10 mouse cellular contexts compared by ENCODE assay signal in genomic region chr3:88276529-88277143, GRCm38 (mm10). TPM values are rescaled to one million over a fixed set of nuclear protein-coding genes. Genes with fewer than 3 reads are reported as not detected.
DNase-seq lines count a peak whose midpoint lies in the region; ATAC-seq and TF ChIP-seq lines count a peak whose summit lies in the region.
"Had no signal": no experiment of that assay in that cellular context is flagged by ENCODE, and none has a peak within 500 bp of the region (broad histone marks: within the 10 kb centered on the region; RNA-seq: fewer than 3 reads in every experiment).

No protein-coding gene starts in this region.

- no peak overlapping the region for H3K4me2 ChIP-seq in liver, embryonic 14.5 days (ENCODE audit: low read depth)
- H3K4me2 ChIP-seq: limb, embryonic 15.5 days had no signal

- ATAC-seq in liver, embryonic 14.5 days (ENCODE audit: insufficient read depth) = no peak

- DNase-seq in cerebellum, adult 18-20 months = peak; percentile 26 to 47
- DNase-seq in cerebellum, adult 8-10 months = no peak
- peak; percentile 17 to 32 for DNase-seq in left cerebral cortex, postnatal 14 days (ENCODE audit: low spot score in 2 of 2)
- DNase-seq in left cerebral cortex, adult 11 months (ENCODE audit: low spot score) = no peak
- DNase-seq in adrenal gland, postnatal 14 days = peak; percentile 63
- DNase-seq in liver, embryonic 14.5 days (ENCODE audit: low read depth in 3 of 3, low spot score in 3 of 3) = no peak
- no peak for DNase-seq in ovary, postnatal 14 days (ENCODE audit: low spot score)
- DNase-seq in yolk sac, embryonic 10.5 days (ENCODE audit: low spot score) = no peak

- WGBS in liver, embryonic 14.5 days (ENCODE audit: insufficient replicate concordance) = 39% methylated on average over 7 of the region's 7 CpGs

- no peaks in the 10 kb centered on the region for H3K4me1 ChIP-seq in liver, embryonic 14.5 days (replicated peaks; ENCODE audit: control insufficient read depth in 2 of 2, insufficient read depth in 2 of 2, low read length in 1 of 2)
- H3K4me1 ChIP-seq: limb, embryonic 15.5 days had no signal

- H3K9ac ChIP-seq in liver, embryonic 14.5 days (replicated peaks) = no peak overlapping the region
- H3K9ac ChIP-seq: limb, embryonic 15.5 days had no signal

- no peak overlapping the region for H3K4me3 ChIP-seq in liver, embryonic 14.5 days (ENCODE audit: insufficient read depth in 1 of 2, low read depth in 2 of 2, low read length in 2 of 2)
- H3K4me3 ChIP-seq: limb, embryonic 15.5 days had no signal

- TF ChIP-seq CTCF in liver, embryonic 14.5 days (IDR thresholded peaks at IDR 0.05; ENCODE audit: low read depth) = peak; percentile 58

- H3K27ac ChIP-seq in liver, embryonic 14.5 days = no peak overlapping the region
- H3K27ac ChIP-seq: limb, embryonic 15.5 days had no signal

- H3K27me3 ChIP-seq in liver, embryonic 14.5 days (ENCODE audit: control insufficient read depth, insufficient read depth, low read length) = no peaks in the 10 kb centered on the region
- H3K27me3 ChIP-seq: limb, embryonic 15.5 days had no signal

- no peak for TF ChIP-seq EP300 in liver, embryonic 14.5 days (IDR thresholded peaks at IDR 0.05; ENCODE audit: low read depth)

- H3K9me3 ChIP-seq in liver, embryonic 14.5 days (ENCODE audit: control insufficient read depth, low read length) = no peaks in the 10 kb centered on the region
- H3K9me3 ChIP-seq: limb, embryonic 15.5 days had no signal

- no peaks in the 10 kb centered on the region for H3K36me3 ChIP-seq in liver, embryonic 14.5 days (replicated peaks; ENCODE audit: control insufficient read depth, insufficient read depth, low read depth)
- H3K36me3 ChIP-seq: limb, embryonic 15.5 days had no signal

- intact Hi-C loops in left cerebral cortex, postnatal 14 days (cut with DNase I) = no loop called here

RNA-seq across cellular contexts. Expression of gene Gm38392, which starts 10.4 kb away (rescaled TPM):
- under 1 TPM in 1 of 2 experiments, not detected in 1; 0.49 TPM for total RNA-seq in left cerebral cortex, postnatal 14 days (2021)
- total RNA-seq in adrenal gland, postnatal 14 days (2021) = 0.96 and 1.5 TPM in 2 replicates
- not detected in 2 replicates for polyA plus RNA-seq in liver, embryonic 14.5 days (2012; rRNA removed)
- polyA plus RNA-seq in liver, embryonic 14.5 days (2014; fragmentation: Nextera tagmentation; extraction: Ambion mirVana) = not detected in 2 replicates
- polyA plus RNA-seq: frontal cortex, adult 2 months had no signal

RNA-seq across cellular contexts. Expression of gene Tsacc, which starts 20.2 kb away (rescaled TPM):
- 1 to 10 TPM; 2.6 to 3.9 TPM for total RNA-seq in left cerebral cortex, postnatal 14 days (2021)
- total RNA-seq in adrenal gland, postnatal 14 days (2021) = 8.3 and 9.7 TPM in 2 replicates
- 2.3 and 2.5 TPM in 2 replicates for polyA plus RNA-seq in liver, embryonic 14.5 days (2012; rRNA removed)
- polyA plus RNA-seq in liver, embryonic 14.5 days (2014; fragmentation: Nextera tagmentation; extraction: Ambion mirVana) = 3.7 and 4.6 TPM in 2 replicates

RNA-seq across cellular contexts. Expression of gene Cct3, which starts 20.3 kb away (rescaled TPM):
- 100 to 1,000 TPM; 163 to 170 TPM for total RNA-seq in left cerebral cortex, postnatal 14 days (2021)
- 255 and 265 TPM in 2 replicates for total RNA-seq in adrenal gland, postnatal 14 days (2021)
- 121 and 179 TPM in 2 replicates for polyA plus RNA-seq in liver, embryonic 14.5 days (2012; rRNA removed)
- polyA plus RNA-seq in liver, embryonic 14.5 days (2014; fragmentation: Nextera tagmentation; extraction: Ambion mirVana) = 269 and 292 TPM in 2 replicates

RNA-seq across cellular contexts. Expression of gene Rhbg, which starts 22.1 kb away (rescaled TPM):
- under 1 TPM in 1 of 2 experiments, not detected in 1; 0.18 TPM for total RNA-seq in left cerebral cortex, postnatal 14 days (2021)
- total RNA-seq in adrenal gland, postnatal 14 days (2021) = 0.86 and 2.1 TPM in 2 replicates
- polyA plus RNA-seq in liver, embryonic 14.5 days (2012; rRNA removed) = 5.6 and 7.8 TPM in 2 replicates
- 7.6 and 8.0 TPM in 2 replicates for polyA plus RNA-seq in liver, embryonic 14.5 days (2014; fragmentation: Nextera tagmentation; extraction: Ambion mirVana)
- polyA plus RNA-seq: frontal cortex, adult 2 months had no signal

RNA-seq across cellular contexts. Expression of gene Glmp, which starts 48.2 kb away (rescaled TPM):
- total RNA-seq in left cerebral cortex, postnatal 14 days (2021) = 10 to 100 TPM; 84.4 to 93.6 TPM
- 139 and 159 TPM in 2 replicates for total RNA-seq in adrenal gland, postnatal 14 days (2021)
- polyA plus RNA-seq in liver, embryonic 14.5 days (2012; rRNA removed) = 29.2 and 31.1 TPM in 2 replicates
- 51.6 and 52.4 TPM in 2 replicates for polyA plus RNA-seq in liver, embryonic 14.5 days (2014; fragmentation: Nextera tagmentation; extraction: Ambion mirVana)

Comparison
In these comparisons a context has a peak if more than half of its experiments do, and no peak if none do; other contexts are left out.
1. DNase-seq: peak in cerebellum, adult 18-20 months (2 of 2), left cerebral cortex, postnatal 14 days (2 of 2) and adrenal gland, postnatal 14 days (single experiment); none in cerebellum, adult 8-10 months (single experiment), left cerebral cortex, adult 11 months (single experiment), liver, embryonic 14.5 days (0 of 3), ovary, postnatal 14 days (single experiment) and yolk sac, embryonic 10.5 days (single experiment).